Mouse (Mus musculus) gonadal fat pad, adult 2 months (tissue): ENCODE data around the gene Dek. TPM values are rescaled to one million over a fixed set of nuclear protein-coding genes. Genes with fewer than 3 reads are reported as not detected.

Experiments
- DNase-seq: peaks from one replicate; pipeline ENCODE4 v3.0.0-alpha.2; 2012; ENCODE audit warnings: low read depth
- polyA plus RNA-seq: library from polyadenylated mRNA; depleted of rRNA; stranded (reverse); fragments of >200 nt; gene quantifications from 2 replicates; pipeline ENCODE4 v1.2.3, GENCODE M21; 2012; rRNA removed

Dek gene
- polyA plus RNA-seq, result 9.1 and 14.9 TPM in 2 replicates

- no peak for DNase-seq
Measured at GRCm38 (mm10) chr13:47105711-47106579, at the start of gene Dek. Gene Dek (minus strand): TSS chr13:47106201.

- no peak for DNase-seq
Measured at GRCm38 (mm10) chr13:47154866-47155265, 48.9 kb upstream of the Dek start.

- no peak for DNase-seq
Measured at GRCm38 (mm10) chr13:47153206-47153605, 47.2 kb upstream of the Dek start.

GRCm38 (mm10) chr13:47152390-47152789, 46.4 kb upstream of the Dek start:
- no peak for DNase-seq

GRCm38 (mm10) chr13:47151060-47151459, 45.1 kb upstream of the Dek start:
- no peak for DNase-seq

GRCm38 (mm10) chr13:47149993-47150392, 44.0 kb upstream of the Dek start:
- no peak for DNase-seq

- DNase-seq, result no peak
Measured at GRCm38 (mm10) chr13:47148573-47148972, 42.6 kb upstream of the Dek start.

GRCm38 (mm10) chr13:47146388-47146787, 40.4 kb upstream of the Dek start:
- DNase-seq, result no peak

- no peak for DNase-seq
Measured at GRCm38 (mm10) chr13:47145939-47146338, 39.9 kb upstream of the Dek start.

GRCm38 (mm10) chr13:47142764-47143163, 36.8 kb upstream of the Dek start:
- no peak for DNase-seq

GRCm38 (mm10) chr13:47135741-47136140, 29.7 kb upstream of the Dek start:
- DNase-seq, result no peak

- DNase-seq, result no peak
Measured at GRCm38 (mm10) chr13:47134836-47135235, 28.8 kb upstream of the Dek start.

- no peak for DNase-seq
Measured at GRCm38 (mm10) chr13:47133058-47133457, 27.1 kb upstream of the Dek start.

- DNase-seq, result no peak
Measured at GRCm38 (mm10) chr13:47129090-47129489, 23.1 kb upstream of the Dek start.

GRCm38 (mm10) chr13:47125595-47125994, 19.6 kb upstream of the Dek start:
- no peak for DNase-seq

- no peak for DNase-seq
Measured at GRCm38 (mm10) chr13:47124986-47125385, 19.0 kb upstream of the Dek start.

- no peak for DNase-seq
Measured at GRCm38 (mm10) chr13:47124449-47124848, 18.4 kb upstream of the Dek start.

GRCm38 (mm10) chr13:47122537-47123430, 16.8 kb upstream of the Dek start, which contains the start of gene Rnf144b:
Gene Rnf144b (plus strand): TSS chr13:47122656.
- DNase-seq, result no peak

- no peak for DNase-seq
Measured at GRCm38 (mm10) chr13:47121333-47121889, 15.4 kb upstream of the Dek start.

- DNase-seq, result no peak
Measured at GRCm38 (mm10) chr13:47116000-47116399, 10.0 kb upstream of the Dek start.

GRCm38 (mm10) chr13:47112924-47113323, 6.9 kb upstream of the Dek start:
- no peak for DNase-seq

GRCm38 (mm10) chr13:47112056-47112455, 6.1 kb upstream of the Dek start:
- no peak for DNase-seq
